ENCODE assay signal across 8 mouse cellular contexts in genomic region chr4:155069191-155069590, GRCm38 (mm10). TPM values are rescaled to one million over a fixed set of nuclear protein-coding genes. Genes with fewer than 3 reads are reported as not detected.
DNase-seq lines count a peak whose midpoint lies in the region; ATAC-seq and TF ChIP-seq lines count a peak whose summit lies in the region.

No protein-coding gene starts in this region.

- ATAC-seq in hindbrain, embryonic 12.5 days (ENCODE audit: low FRiP score): no peak
- ATAC-seq in liver, embryonic 14.5 days (ENCODE audit: insufficient read depth): no peak

- no peaks in the 10 kb centered on the region for H3K9me3 ChIP-seq in hindbrain, embryonic 12.5 days (replicated peaks)
- no peaks in the 10 kb centered on the region for H3K9me3 ChIP-seq in hindbrain, embryonic 10.5 days
- H3K9me3 ChIP-seq in liver, embryonic 14.5 days (ENCODE audit: control insufficient read depth, low read length): no peaks in the 10 kb centered on the region

- H3K9ac ChIP-seq in hindbrain, embryonic 12.5 days: 0 out of 2 replicates have a peak overlapping the region, but pooled peaks have one; percentile 4
- H3K9ac ChIP-seq in liver, embryonic 14.5 days (replicated peaks): no peak overlapping the region

- peaks cover 15% of the 10 kb centered on the region for H3K4me1 ChIP-seq in hindbrain, embryonic 12.5 days
- H3K4me1 ChIP-seq in hindbrain, embryonic 10.5 days (replicated peaks): peaks cover 36% of the 10 kb centered on the region
- H3K4me1 ChIP-seq in liver, embryonic 14.5 days (replicated peaks; ENCODE audit: control insufficient read depth in 2 of 2, insufficient read depth in 2 of 2, low read length in 1 of 2): peaks cover 7 to 13% of the 10 kb centered on the region in 2 experiments; a peak in 3 of 4 replicates

- no peak overlapping the region for H3K4me3 ChIP-seq in hindbrain, embryonic 12.5 days
- H3K4me3 ChIP-seq in hindbrain, embryonic 10.5 days: no peak overlapping the region
- no peak overlapping the region for H3K4me3 ChIP-seq in liver, embryonic 14.5 days (ENCODE audit: insufficient read depth in 1 of 2, low read depth in 2 of 2, low read length in 2 of 2)

- H3K4me2 ChIP-seq in hindbrain, embryonic 12.5 days (replicated peaks): no peak overlapping the region
- no peak overlapping the region for H3K4me2 ChIP-seq in liver, embryonic 14.5 days (ENCODE audit: low read depth)

- no peak for TF ChIP-seq EP300 in liver, embryonic 14.5 days (IDR thresholded peaks at IDR 0.05; ENCODE audit: low read depth)

- intact Hi-C loops in heart, postnatal 14 days (cut with DNase I): loop anchor here (5.0 kb wide), 1 partner anchor 87 kb away; no protein-coding TSS in a partner anchor

- peaks cover 61% of the 10 kb centered on the region for H3K36me3 ChIP-seq in hindbrain, embryonic 12.5 days
- H3K36me3 ChIP-seq in hindbrain, embryonic 10.5 days: peaks cover 59% of the 10 kb centered on the region
- peaks cover 40% of the 10 kb centered on the region for H3K36me3 ChIP-seq in liver, embryonic 14.5 days (replicated peaks; ENCODE audit: control insufficient read depth, insufficient read depth, low read depth)

- peak; percentile 63 for TF ChIP-seq CTCF in liver, embryonic 14.5 days (IDR thresholded peaks at IDR 0.05; ENCODE audit: low read depth)

- no peak for DNase-seq in hindbrain, embryonic 10.5 days (ENCODE audit: low spot score)
- peak; percentile 33 for DNase-seq in right cerebral cortex, adult 18-20 months
- no peak for DNase-seq in right cerebral cortex, postnatal 4 days
- peak; percentile 48 for DNase-seq in R1 (ENCODE audit: low read depth, low spot score)
- DNase-seq in liver, embryonic 14.5 days (ENCODE audit: low read depth in 3 of 3, low spot score in 3 of 3): no peak
- DNase-seq in heart, postnatal 14 days: no peak
- DNase-seq in natural killer cell, adult 2 months (ENCODE audit: low spot score in 2 of 2): no peak

- 93% methylated on average over 6 of the region's 6 CpGs for WGBS in hindbrain, embryonic 12.5 days
- WGBS in hindbrain, embryonic 10.5 days: 86% methylated on average over 6 of the region's 6 CpGs
- WGBS in liver, embryonic 14.5 days (ENCODE audit: insufficient replicate concordance): 82% methylated on average over 6 of the region's 6 CpGs

- H3K27me3 ChIP-seq in hindbrain, embryonic 12.5 days: no peaks in the 10 kb centered on the region
- no peaks in the 10 kb centered on the region for H3K27me3 ChIP-seq in hindbrain, embryonic 10.5 days (ENCODE audit: insufficient read depth, poor library complexity, severe bottlenecking)
- no peaks in the 10 kb centered on the region for H3K27me3 ChIP-seq in liver, embryonic 14.5 days (ENCODE audit: control insufficient read depth, insufficient read depth, low read length)

- H3K27ac ChIP-seq in hindbrain, embryonic 12.5 days: no peak overlapping the region
- no peak overlapping the region for H3K27ac ChIP-seq in hindbrain, embryonic 10.5 days
- H3K27ac ChIP-seq in liver, embryonic 14.5 days: no peak overlapping the region

RNA-seq across cellular contexts. Expression of gene Pex10, which starts 2.4 kb away (rescaled TPM):
- polyA plus RNA-seq in hindbrain, embryonic 12.5 days (2016; fragmentation: Nextera tagmentation; extraction: Ambion mirVana): 18.0 and 18.4 TPM in 2 replicates
- polyA plus RNA-seq in hindbrain, embryonic 10.5 days (2016; fragmentation: Nextera tagmentation; extraction: Ambion mirVana): 19.9 and 21.4 TPM in 2 replicates
- polyA plus RNA-seq in liver, embryonic 14.5 days (2012; rRNA removed): 6.8 and 7.1 TPM in 2 replicates
- polyA plus RNA-seq in liver, embryonic 14.5 days (2014; fragmentation: Nextera tagmentation; extraction: Ambion mirVana): 1.7 and 2.6 TPM in 2 replicates
- total RNA-seq in heart, postnatal 14 days (2021): 10 to 100 TPM; 18.3 to 19.6 TPM

RNA-seq across cellular contexts. Expression of gene Plch2, which starts 12.6 kb away (rescaled TPM):
- 5.0 and 5.5 TPM in 2 replicates for polyA plus RNA-seq in hindbrain, embryonic 12.5 days (2016; fragmentation: Nextera tagmentation; extraction: Ambion mirVana)
- polyA plus RNA-seq in hindbrain, embryonic 10.5 days (2016; fragmentation: Nextera tagmentation; extraction: Ambion mirVana): 2.1 and 2.6 TPM in 2 replicates
- 0.09 and 0.12 TPM in 2 replicates for polyA plus RNA-seq in liver, embryonic 14.5 days (2012; rRNA removed)
- polyA plus RNA-seq in liver, embryonic 14.5 days (2014; fragmentation: Nextera tagmentation; extraction: Ambion mirVana): 0.04 TPM in 1 of 2 replicates, not detected in the other
- under 1 TPM in 1 of 2 experiments, not detected in 1; 0.17 TPM for total RNA-seq in heart, postnatal 14 days (2021)

RNA-seq across cellular contexts. Expression of gene Rer1, which starts 17.0 kb away (rescaled TPM):
- polyA plus RNA-seq in hindbrain, embryonic 12.5 days (2016; fragmentation: Nextera tagmentation; extraction: Ambion mirVana): 130 and 137 TPM in 2 replicates
- 138 and 144 TPM in 2 replicates for polyA plus RNA-seq in hindbrain, embryonic 10.5 days (2016; fragmentation: Nextera tagmentation; extraction: Ambion mirVana)
- polyA plus RNA-seq in liver, embryonic 14.5 days (2012; rRNA removed): 39.6 and 50.8 TPM in 2 replicates
- 95.1 and 97.7 TPM in 2 replicates for polyA plus RNA-seq in liver, embryonic 14.5 days (2014; fragmentation: Nextera tagmentation; extraction: Ambion mirVana)
- total RNA-seq in heart, postnatal 14 days (2021): 10 to 100 TPM; 66.6 to 67.8 TPM

RNA-seq across cellular contexts. Expression of gene Morn1, which starts 17.2 kb away (rescaled TPM):
- polyA plus RNA-seq in hindbrain, embryonic 12.5 days (2016; fragmentation: Nextera tagmentation; extraction: Ambion mirVana): 7.7 and 8.0 TPM in 2 replicates
- polyA plus RNA-seq in hindbrain, embryonic 10.5 days (2016; fragmentation: Nextera tagmentation; extraction: Ambion mirVana): 4.4 and 6.0 TPM in 2 replicates
- 1.0 and 1.1 TPM in 2 replicates for polyA plus RNA-seq in liver, embryonic 14.5 days (2012; rRNA removed)
- polyA plus RNA-seq in liver, embryonic 14.5 days (2014; fragmentation: Nextera tagmentation; extraction: Ambion mirVana): 0.85 and 1.2 TPM in 2 replicates
- total RNA-seq in heart, postnatal 14 days (2021): 1 to 10 TPM; 1.4 to 3.8 TPM

Comparison
In these comparisons a context has a peak if more than half of its experiments do, and no peak if none do; other contexts are left out.
1. DNase-seq: peak in right cerebral cortex, adult 18-20 months (single experiment) and R1 (single experiment); none in hindbrain, embryonic 10.5 days (single experiment), right cerebral cortex, postnatal 4 days (single experiment), liver, embryonic 14.5 days (0 of 3), heart, postnatal 14 days (0 of 2) and natural killer cell, adult 2 months (0 of 2).